Mouse (Mus musculus): ENCODE measurements around the gene Stim1.
"Not testable (repeated sequence)": the region's sequence is repeated elsewhere in the genome, so short reads cannot be mapped to it uniquely, and the experiment has no call there.

Gene Stim1

GRCm38 (mm10) chr7:102249896-102250630 lies 17.5 kb upstream of the Stim1 start:
- peak; percentile 64 for DNase-seq

GRCm38 (mm10) chr7:102250631-102251214 lies 16.9 kb upstream of the Stim1 start:
- peak; percentile 89 for DNase-seq

GRCm38 (mm10) chr7:102253631-102254030 lies 14.0 kb upstream of the Stim1 start:
- no peak for DNase-seq

GRCm38 (mm10) chr7:102255954-102256353 lies 11.7 kb upstream of the Stim1 start, which contains the start of gene Rhog:
TSS of gene Rhog (minus strand) at chr7:102256054.
- no peak for DNase-seq

- DNase-seq: no peak
Observed at GRCm38 (mm10) chr7:102256636-102257035, 11.0 kb upstream of the Stim1 start.

GRCm38 (mm10) chr7:102258189-102258588 lies 9.4 kb upstream of the Stim1 start:
- DNase-seq: peak; percentile 75

GRCm38 (mm10) chr7:102258753-102259152 lies 8.9 kb upstream of the Stim1 start:
- DNase-seq: no peak

GRCm38 (mm10) chr7:102259716-102260479 lies 7.7 kb upstream of the Stim1 start:
- no peak for DNase-seq

- no peak for DNase-seq
Observed at GRCm38 (mm10) chr7:102260518-102260917, 7.1 kb upstream of the Stim1 start.

- DNase-seq: no peak
Observed at GRCm38 (mm10) chr7:102263020-102263419, 4.6 kb upstream of the Stim1 start.

- DNase-seq: not testable (repeated sequence)
Observed at GRCm38 (mm10) chr7:102266021-102266400, 1.6 kb upstream of the Stim1 start.

- DNase-seq: no peak
Observed at GRCm38 (mm10) chr7:102266401-102267042, 1.1 kb upstream of the Stim1 start.

- DNase-seq: peak; percentile 97
Observed at GRCm38 (mm10) chr7:102267113-102267579, 460 bp upstream of the Stim1 start.

- no peak for DNase-seq
Observed at GRCm38 (mm10) chr7:102268395-102268748, 766 bp downstream of the Stim1 start.

GRCm38 (mm10) chr7:102272422-102272948 lies 4.9 kb downstream of the Stim1 start:
- DNase-seq: no peak

- DNase-seq: no peak
Observed at GRCm38 (mm10) chr7:102281403-102281802, 13.8 kb downstream of the Stim1 start.

- DNase-seq: no peak
Observed at GRCm38 (mm10) chr7:102282261-102282660, 14.7 kb downstream of the Stim1 start.

- no peak for DNase-seq
Observed at GRCm38 (mm10) chr7:102289466-102289865, 21.9 kb downstream of the Stim1 start.

GRCm38 (mm10) chr7:102292228-102292627 lies 24.6 kb downstream of the Stim1 start:
- no peak for DNase-seq

- DNase-seq: no peak
Observed at GRCm38 (mm10) chr7:102293234-102293633, 25.6 kb downstream of the Stim1 start.

- no peak for DNase-seq
Observed at GRCm38 (mm10) chr7:102300761-102301160, 33.2 kb downstream of the Stim1 start.

GRCm38 (mm10) chr7:102302471-102302870 lies 34.9 kb downstream of the Stim1 start:
- DNase-seq: no peak

GRCm38 (mm10) chr7:102305596-102305995 lies 38.0 kb downstream of the Stim1 start:
- DNase-seq: no peak

Measured in cerebellum, adult 8-10 months (tissue).